Mouse (Mus musculus) stomach, postnatal 0 days (tissue): ENCODE measurements at regions not wholly inside any gene's neighbourhood (a gene's known extent, or its start where the extent isn't known, plus 50 kb on each side); places are given as distances from the start of the nearest gene placed in this dataset.

ENCODE experiments used
- ATAC-seq: fragments of 200-750 bp; cut with Nextera tagmentation; 2 replicates; pipeline ENCODE4 v1.8.0; 2017; ENCODE audit not compliant: low FRiP score, low TSS enrichment
- DNase-seq: peaks from one replicate; pipeline ENCODE4 v3.0.0-alpha.2; 2016; ENCODE audit warnings: low spot score
- H3K27ac ChIP-seq: fragments of 300-500 bp; sonication (generic); replicated peaks from 2 replicates; pipeline ENCODE4 v1.5.1; 2014; ENCODE audit warnings: mild to moderate bottlenecking, control low read depth
- H3K27me3 ChIP-seq: fragments of 300-500 bp; sonication (generic); 2 replicates; pipeline ENCODE4 v1.6.1; 2014; ENCODE audit warnings: low read length; ENCODE audit not compliant: control insufficient read depth, insufficient read depth
- H3K36me3 ChIP-seq: fragments of 300-500 bp; sonication (generic); 2 replicates; pipeline ENCODE4 v1.6.1; 2014; ENCODE audit warnings: low read length, mixed read lengths; ENCODE audit not compliant: control insufficient read depth, insufficient read depth
- H3K4me1 ChIP-seq: fragments of 300-500 bp; sonication (generic); replicated peaks from 2 replicates; pipeline ENCODE4 v1.6.1; 2014; ENCODE audit warnings: antibody characterized with exemption; ENCODE audit not compliant: control insufficient read depth, insufficient read depth
- H3K4me2 ChIP-seq: fragments of 300-500 bp; sonication (generic); replicated peaks from 2 replicates; pipeline ENCODE4 v1.6.1; 2014; ENCODE audit warnings: low read depth, mild to moderate bottlenecking, control low read depth, moderate library complexity
- H3K4me3 ChIP-seq: fragments of 300-500 bp; sonication (generic); 2 replicates; pipeline ENCODE4 v1.5.1; 2014; ENCODE audit warnings: low read depth, low read length, control low read depth
- H3K9ac ChIP-seq: fragments of 300-500 bp; sonication (generic); 2 replicates; pipeline ENCODE4 v1.6.1; 2014; ENCODE audit warnings: mild to moderate bottlenecking, low read length, control low read depth, mixed read lengths
- H3K9me3 ChIP-seq: fragments of 300-500 bp; sonication (generic); 2 replicates; pipeline ENCODE4 v1.6.1; 2016; ENCODE audit warnings: low read length; ENCODE audit not compliant: control insufficient read depth
- CTCF ChIP-seq: IDR thresholded peaks from 2 replicates; pipeline ENCODE4 v1.5.1; 2016; ENCODE audit warnings: antibody characterized with exemption, low read depth, mild to moderate bottlenecking, moderate library complexity
- EP300 ChIP-seq: optimal IDR thresholded peaks from 2 replicates; pipeline ENCODE3; 2016; ENCODE audit warnings: antibody characterized with exemption
- WGBS: fragments of 180-500 bp; shearing (Covaris S2); extraction: QIAGEN DNeasy Blood & Tissue Kit; methylation state at CpG from one replicate; pipeline ENCODE4 v1.1.7; 2014; 5-methylcytosine and 5-hydroxymethylcytosine counted together

GRCm38 (mm10) chr5:91297068-91297467 lies 105.7 kb downstream of the Btc start:
- no peaks in the 10 kb centered on the region for H3K9me3 ChIP-seq
- no peaks in the 10 kb centered on the region for H3K4me1 ChIP-seq
- TF ChIP-seq CTCF (no peak), EP300 (no peak)
- H3K27ac ChIP-seq = no peak overlapping the region
- H3K36me3 ChIP-seq = no peaks in the 10 kb centered on the region
- H3K9ac ChIP-seq = no peak overlapping the region
- 43% methylated on average over 2 of the region's 2 CpGs for WGBS
- no peak overlapping the region for H3K4me2 ChIP-seq
- DNase-seq = no peak
- H3K4me3 ChIP-seq = no peak overlapping the region
- no peaks in the 10 kb centered on the region for H3K27me3 ChIP-seq
- no peak for ATAC-seq

GRCm38 (mm10) chr5:91302114-91302513 lies 100.7 kb downstream of the Btc start:
- no peak overlapping the region for H3K9ac ChIP-seq
- no peak overlapping the region for H3K4me3 ChIP-seq
- H3K36me3 ChIP-seq = no peaks in the 10 kb centered on the region
- no peak overlapping the region for H3K27ac ChIP-seq
- no peaks in the 10 kb centered on the region for H3K27me3 ChIP-seq
- H3K9me3 ChIP-seq = no peaks in the 10 kb centered on the region
- TF ChIP-seq CTCF (no peak), EP300 (no peak)
- H3K4me1 ChIP-seq = no peaks in the 10 kb centered on the region
- DNase-seq (no peak), ATAC-seq (no peak)
- H3K4me2 ChIP-seq = no peak overlapping the region
- WGBS = 91% methylated on average over 17 of the region's 17 CpGs

GRCm38 (mm10) chr5:91302943-91303342 lies 99.9 kb downstream of the Btc start:
- Histone ChIP-seq H3K9me3 (no peaks in the 10 kb centered on the region), H3K4me2 (no peak overlapping the region), H3K4me3 (no peak overlapping the region), H3K27me3 (no peaks in the 10 kb centered on the region), H3K4me1 (no peaks in the 10 kb centered on the region), H3K36me3 (no peaks in the 10 kb centered on the region), H3K27ac (no peak overlapping the region), H3K9ac (no peak overlapping the region)
- ATAC-seq (no peak), DNase-seq (no peak)
- WGBS = 72% methylated on average over 9 of the region's 9 CpGs
- TF ChIP-seq EP300 = no peak
- TF ChIP-seq CTCF = no peak

- H3K9me3 ChIP-seq = no peaks in the 10 kb centered on the region
- no peak overlapping the region for H3K27ac ChIP-seq
- peak; percentile 20 for DNase-seq
- 63% methylated on average over 5 of the region's 5 CpGs for WGBS
- no peak for TF ChIP-seq EP300
- TF ChIP-seq CTCF = no peak
- no peaks in the 10 kb centered on the region for H3K27me3 ChIP-seq
- H3K9ac ChIP-seq = no peak overlapping the region
- no peak overlapping the region for H3K4me2 ChIP-seq
- peak; percentile 61; the same call in 1 of the 2 replicates for ATAC-seq
- no peak overlapping the region for H3K4me3 ChIP-seq
- no peaks in the 10 kb centered on the region for H3K4me1 ChIP-seq
- H3K36me3 ChIP-seq = no peaks in the 10 kb centered on the region
Observed at GRCm38 (mm10) chr5:91303702-91304101, 99.1 kb downstream of the Btc start.

DNA sequence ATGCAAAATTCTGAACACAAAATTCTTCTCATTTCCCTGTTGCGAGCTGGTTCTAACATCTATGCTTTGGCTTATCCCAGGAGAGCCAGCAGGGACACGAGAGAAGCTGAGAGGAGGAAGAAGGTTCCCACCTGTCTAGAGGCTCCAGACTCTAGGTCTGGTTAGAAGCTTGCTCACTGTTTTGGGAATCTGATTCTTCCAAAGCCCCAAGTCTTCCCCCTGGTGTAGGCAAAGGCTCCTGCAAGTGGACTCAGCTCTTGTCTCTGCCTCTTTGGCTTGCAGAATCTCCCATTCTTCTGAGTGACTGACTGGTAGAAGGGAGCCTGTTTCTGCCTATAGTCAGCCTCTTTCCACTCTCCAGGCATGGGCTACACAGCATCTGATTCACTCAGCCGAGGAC lies 95.8 kb downstream of the Btc start:
- no peaks in the 10 kb centered on the region for H3K27me3 ChIP-seq
- no peak overlapping the region for H3K4me2 ChIP-seq
- no peak overlapping the region for H3K9ac ChIP-seq
- no peaks in the 10 kb centered on the region for H3K9me3 ChIP-seq
- H3K27ac ChIP-seq = no peak overlapping the region
- WGBS = 74% methylated on average over 3 of the region's 3 CpGs
- H3K36me3 ChIP-seq = no peaks in the 10 kb centered on the region
- no peaks in the 10 kb centered on the region for H3K4me1 ChIP-seq
- peak; percentile 22 for DNase-seq
- no peak; the same call in 1 of the 2 replicates for ATAC-seq
- peak; percentile 69 for TF ChIP-seq CTCF
- no peak for TF ChIP-seq EP300
- no peak overlapping the region for H3K4me3 ChIP-seq
